Mouse (Mus musculus): Measurements from ENCODE around the gene Ypel5.

DNA sequence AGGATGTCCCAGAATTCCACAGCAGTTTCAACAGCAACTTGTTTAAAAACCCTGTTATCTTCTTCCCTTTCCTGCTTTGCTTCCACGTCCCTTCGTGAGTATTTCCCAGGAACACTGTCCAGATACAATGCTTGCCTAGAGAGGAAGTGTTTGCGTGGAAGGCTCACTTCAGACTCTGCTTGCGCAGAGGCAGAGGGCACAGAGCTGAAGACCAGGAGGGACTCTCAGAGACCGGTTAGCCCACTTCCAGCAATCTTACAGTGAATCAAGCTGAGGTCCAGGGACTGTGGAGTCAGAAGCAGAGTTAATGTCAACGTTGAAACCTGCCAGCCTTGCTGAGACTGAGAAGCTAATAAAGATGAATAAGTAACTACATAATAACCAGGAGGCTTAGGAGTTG is 41.6 kb upstream of the Ypel5 start:
- TF ChIP-seq CTCF (IDR thresholded peaks at IDR 0.05) (no peak), EP300 (IDR thresholded peaks at IDR 0.05) (no peak)
